Mouse (Mus musculus) CD8-positive naive resting alpha-beta T cell, adult 2 months (primary cell): Measurements from ENCODE around the gene Treml2.
A peak's percentile ranks its signal among the peaks of the same experiment; 100 is the strongest.
"Not testable (repeated sequence)": the region's sequence is repeated elsewhere in the genome, so short reads cannot be mapped to it uniquely, and the experiment has no call there.

Experiments used
- DNase-seq, 2 experiments: peaks; one replicate each; pipeline ENCODE4 v3.0.0; 2022; ENCODE audit warnings: low read depth in 2 of 2, low spot score in 2 of 2

The Treml2 gene

DNA sequence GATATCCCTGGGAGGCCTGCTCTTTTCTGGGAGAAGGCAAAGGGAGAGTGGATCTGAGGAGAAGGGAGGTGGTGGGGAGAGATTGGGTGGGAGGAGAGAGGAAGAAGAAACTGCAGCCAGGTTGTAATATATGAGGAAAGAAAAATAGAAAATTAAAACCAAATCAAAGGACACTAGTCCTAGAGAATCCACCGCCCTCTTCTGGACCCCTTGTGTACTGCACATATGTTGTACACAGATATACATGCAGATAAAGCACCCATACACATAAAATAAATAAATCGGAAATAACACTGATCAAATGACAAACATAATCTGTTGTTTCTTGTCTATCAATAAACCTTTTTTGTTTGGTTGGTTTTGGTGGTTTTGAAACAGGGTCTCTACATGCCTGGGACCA is 12.0 kb upstream of the Treml2 start:
- DNase-seq = no peak

GRCm38 (mm10) chr17:48293500-48294194 is 5.7 kb upstream of the Treml2 start:
- DNase-seq = no peak

- peak in 1 of 2 experiments; percentile 18 for DNase-seq
These were observed 458 bp downstream of the Treml2 start for GRCm38 (mm10) chr17:48299756-48300155.

DNA sequence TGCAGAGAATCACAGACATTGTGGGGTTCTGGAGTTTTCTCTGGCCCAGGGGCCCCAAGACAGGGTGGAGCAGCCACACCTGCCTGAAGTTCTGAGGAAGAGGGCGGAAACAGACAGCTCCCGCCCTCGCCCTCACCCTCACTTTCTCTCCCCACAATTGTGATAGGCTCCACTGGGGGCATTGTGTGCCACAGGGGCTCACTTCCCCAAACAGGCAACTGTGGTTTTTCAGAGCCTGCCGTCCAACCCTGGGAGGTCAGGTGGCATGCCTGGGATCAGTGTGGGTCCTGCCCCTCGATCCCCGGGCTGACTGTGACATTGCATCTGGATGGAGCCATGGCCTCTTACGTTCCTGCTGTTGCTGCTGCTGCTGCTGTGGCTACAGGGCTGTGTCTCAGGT is 901 bp downstream of the Treml2 start:
- peak; percentile 18 to 43 for DNase-seq

GRCm38 (mm10) chr17:48300861-48301260 is 1.6 kb downstream of the Treml2 start:
- peak; percentile 44 to 62 for DNase-seq

DNA sequence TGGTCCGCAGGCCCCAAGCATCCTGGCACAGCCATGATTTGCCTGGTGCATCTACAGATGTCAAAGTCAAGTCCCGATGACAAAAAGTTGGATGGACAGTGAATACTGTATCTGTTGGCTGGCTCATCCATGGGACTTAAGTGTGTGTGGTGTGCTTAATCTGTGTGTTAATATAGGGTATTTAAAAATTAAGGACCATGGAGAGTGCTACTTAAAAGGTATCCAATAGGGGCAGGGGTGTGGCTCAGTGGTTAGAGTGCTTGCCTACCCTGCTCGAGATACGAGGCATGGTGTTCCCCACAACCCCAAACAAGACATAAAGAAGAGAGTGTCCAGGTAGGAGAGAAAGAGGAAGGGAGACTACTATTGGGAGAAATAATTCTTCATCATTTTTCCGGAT is 2.5 kb downstream of the Treml2 start:
- no peak for DNase-seq

DNA sequence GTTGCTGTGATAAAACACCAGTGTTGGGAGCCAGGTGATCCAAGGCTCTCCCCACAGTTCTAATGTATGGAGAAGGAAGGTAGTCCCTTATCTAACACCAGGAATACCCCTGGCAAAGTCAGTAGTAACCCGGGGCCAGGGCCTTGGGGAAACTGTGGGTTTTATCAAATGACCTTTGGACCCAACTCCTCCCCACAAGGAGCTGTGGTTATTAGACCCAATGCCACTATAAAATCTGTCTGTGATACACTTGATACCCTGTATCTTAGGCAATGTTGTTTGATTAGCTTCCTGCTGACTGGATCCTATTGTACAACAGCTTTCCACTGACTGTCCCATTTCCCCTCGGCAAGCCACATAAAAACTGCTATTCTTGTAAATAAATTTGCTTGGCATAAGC is 12.8 kb downstream of the Treml2 start:
- DNase-seq = no peak

DNA sequence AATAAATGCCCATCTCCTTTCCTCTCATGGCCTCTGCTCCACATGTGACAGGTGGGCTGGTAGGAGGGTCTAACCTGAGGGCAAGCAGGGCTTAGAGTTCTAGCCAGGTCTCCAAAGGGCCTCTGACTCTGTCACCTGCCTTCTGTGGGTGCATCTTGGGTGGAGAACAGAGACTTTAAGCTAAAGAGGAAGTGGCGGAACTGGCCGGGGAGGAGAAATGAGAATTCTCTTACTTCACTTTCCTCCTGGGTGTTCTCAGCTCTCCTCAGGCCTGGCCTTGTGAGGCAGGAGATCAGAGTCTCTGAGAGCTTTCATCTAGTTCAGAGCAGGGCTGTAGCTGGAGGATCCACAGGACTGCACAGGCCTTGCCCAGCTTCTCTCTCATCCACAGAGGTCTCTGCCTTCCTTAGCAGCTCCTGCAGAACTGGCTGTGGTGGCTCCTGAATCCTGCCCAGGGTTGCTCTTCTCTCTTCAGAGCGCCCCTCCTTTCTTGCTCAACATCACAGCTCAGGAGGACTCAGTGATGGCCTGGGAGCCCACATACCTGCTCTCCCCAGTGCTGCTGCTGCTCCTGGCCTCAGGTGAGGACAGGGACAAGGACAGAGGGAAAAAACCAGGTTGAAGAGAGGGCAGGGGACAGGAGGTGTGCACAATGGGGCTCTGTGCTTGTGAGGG is 16.7 kb downstream of the Treml2 start, which contains the start of gene B430306N03Rik:
B430306N03Rik (plus strand) TSS at position 237 of the 675 bp plus-strand sequence.
- not testable (repeated sequence) for DNase-seq

GRCm38 (mm10) chr17:48318686-48319085 is 19.4 kb downstream of the Treml2 start:
- DNase-seq = no peak

GRCm38 (mm10) chr17:48321279-48321678 is 22.0 kb downstream of the Treml2 start:
- no peak for DNase-seq

- no peak for DNase-seq
These were observed 23.9 kb downstream of the Treml2 start for GRCm38 (mm10) chr17:48323236-48323635.

DNA sequence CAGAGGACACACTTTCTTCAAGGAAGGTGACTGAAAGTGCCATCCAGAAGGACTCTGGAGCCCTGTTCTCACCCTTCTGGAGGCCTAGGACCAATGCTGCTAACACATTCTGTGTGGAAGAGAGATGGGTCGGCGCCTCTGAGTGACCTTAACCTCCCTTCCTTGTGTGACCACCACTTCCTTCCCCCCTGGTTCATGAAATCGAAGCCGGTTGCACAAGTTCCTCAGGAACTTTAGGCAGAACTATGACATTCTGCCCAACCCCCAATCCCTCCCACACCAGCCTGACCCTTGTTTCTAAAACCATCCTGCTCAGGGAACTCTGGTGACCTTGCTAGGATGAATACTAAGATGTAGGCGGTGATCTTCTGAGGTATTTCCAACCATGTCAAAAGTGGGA is 25.0 kb downstream of the Treml2 start:
- no peak for DNase-seq

- DNase-seq = no peak
These were observed 25.8 kb downstream of the Treml2 start for GRCm38 (mm10) chr17:48325093-48325492.

- DNase-seq = no peak
These were observed 26.3 kb downstream of the Treml2 start for GRCm38 (mm10) chr17:48325638-48326037.

GRCm38 (mm10) chr17:48326656-48327055 is 27.4 kb downstream of the Treml2 start:
- DNase-seq = no peak

GRCm38 (mm10) chr17:48332524-48332923 is 33.2 kb downstream of the Treml2 start:
- DNase-seq = no peak

DNA sequence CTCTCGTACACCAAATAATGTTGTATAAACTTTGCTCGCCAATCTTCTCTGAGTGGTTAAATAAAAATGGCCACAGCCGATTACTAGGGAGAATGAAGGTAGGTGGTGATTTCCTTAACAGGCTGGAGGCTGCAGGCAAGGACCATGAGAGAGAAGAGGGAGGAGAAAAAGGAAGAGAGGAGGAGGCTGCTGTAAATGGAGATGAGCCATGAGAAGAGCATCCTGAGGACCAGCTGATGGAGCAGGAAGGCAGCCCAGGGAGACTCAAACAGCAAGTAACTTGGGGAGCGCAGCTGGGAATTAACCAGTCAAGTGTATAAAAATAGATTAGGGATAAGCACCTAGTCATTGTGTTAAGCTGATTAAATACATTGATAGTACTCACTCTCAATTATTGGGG is 34.9 kb downstream of the Treml2 start:
- no peak for DNase-seq

DNA sequence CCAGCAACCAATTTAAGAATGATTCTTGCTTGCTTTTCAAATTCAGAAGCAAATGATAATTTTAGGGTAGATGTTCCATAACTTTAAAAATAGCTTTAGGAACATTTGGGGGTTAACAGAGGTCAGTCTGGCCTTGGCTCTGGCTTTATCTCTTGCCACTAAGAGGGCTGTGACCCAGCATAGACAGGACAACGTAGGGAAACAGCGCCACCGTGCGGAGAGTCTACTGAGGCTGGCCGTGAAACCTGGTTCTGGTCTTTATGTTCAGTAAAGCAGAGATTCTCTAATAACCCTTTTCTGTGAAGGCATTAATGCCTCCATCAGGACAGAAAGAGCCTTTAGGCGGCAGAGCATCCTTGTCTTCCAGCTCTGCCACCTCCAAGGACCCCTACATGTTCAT is 37.6 kb downstream of the Treml2 start:
- DNase-seq = peak; percentile 73 to 75

DNA sequence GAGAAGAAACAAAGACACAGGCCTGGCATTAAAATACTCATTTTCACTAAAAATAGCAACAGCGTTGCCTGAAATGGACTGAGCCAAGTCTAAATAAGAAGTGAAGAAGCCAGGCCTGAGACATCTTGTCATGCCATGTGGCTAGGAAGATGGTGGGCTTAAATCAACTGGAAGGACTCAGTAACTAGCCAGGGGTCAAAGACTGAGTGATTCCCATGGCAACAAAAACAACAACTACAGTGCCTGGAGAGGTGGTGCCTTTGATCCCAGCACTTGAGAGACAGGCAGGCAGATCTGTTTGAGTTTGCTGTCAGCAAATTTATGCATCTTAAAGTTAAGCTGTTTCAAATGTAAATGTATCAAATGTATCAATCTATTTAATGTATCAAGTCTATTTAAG is 41.0 kb downstream of the Treml2 start:
- no peak for DNase-seq

DNA sequence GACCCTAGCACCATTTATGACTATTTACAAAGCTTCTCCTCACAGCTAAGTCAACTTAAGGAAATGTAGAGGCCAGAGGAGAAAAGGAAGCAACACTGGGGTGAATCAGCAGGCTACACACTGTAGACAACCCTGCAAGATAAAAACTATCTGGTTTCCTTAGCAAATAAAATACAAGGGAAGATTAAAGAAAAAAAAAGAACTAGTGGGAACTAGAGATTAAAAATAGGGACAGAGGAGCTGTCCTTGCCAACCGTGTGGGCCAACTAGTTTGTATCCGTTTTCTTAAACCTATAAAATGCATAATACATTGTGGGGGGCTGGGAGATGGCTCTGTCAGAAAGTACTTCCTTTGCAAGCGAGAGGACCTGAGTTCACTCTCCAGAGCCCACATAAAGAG is 42.6 kb downstream of the Treml2 start:
- DNase-seq = no peak

DNA sequence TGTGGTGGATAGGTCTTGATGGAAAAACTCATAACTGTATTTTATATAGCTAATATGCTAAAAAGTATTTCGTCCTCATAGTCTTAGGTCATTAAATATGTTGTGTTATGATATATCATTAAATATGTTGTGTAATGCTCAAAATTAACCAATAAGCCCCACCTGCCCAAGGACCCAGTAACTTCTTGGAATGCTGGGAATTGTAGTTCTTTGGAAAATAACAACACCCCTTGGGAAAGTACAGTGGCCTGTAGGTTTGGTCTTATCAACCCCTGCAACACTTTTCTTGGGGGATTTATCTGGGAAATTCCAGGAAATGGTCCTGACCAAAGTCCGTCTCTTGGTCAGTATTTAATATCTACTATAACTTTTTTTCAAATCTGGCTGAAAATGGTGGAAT is 43.8 kb downstream of the Treml2 start:
- DNase-seq = no peak

DNA sequence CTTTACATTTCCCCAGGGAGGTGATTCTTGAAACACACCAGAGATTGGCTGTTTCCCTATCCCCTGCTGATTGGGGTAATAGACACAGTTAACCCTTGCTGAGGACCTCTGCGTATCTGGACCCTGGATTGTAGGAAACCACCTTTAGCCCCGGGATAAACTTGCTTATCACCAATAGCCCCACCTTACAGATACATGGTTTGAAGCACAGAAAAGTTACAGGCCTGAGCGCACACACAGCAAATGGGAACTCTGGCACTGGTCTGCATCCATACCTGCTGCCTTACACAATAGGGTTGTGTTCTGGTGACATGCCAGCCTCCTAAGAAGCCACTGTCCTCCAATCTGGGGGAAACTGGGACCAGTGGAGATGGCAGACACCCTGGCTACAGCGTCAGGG is 46.5 kb downstream of the Treml2 start:
- DNase-seq = no peak

- no peak for DNase-seq
These were observed 46.9 kb downstream of the Treml2 start, which contains the start of gene Trem2 for GRCm38 (mm10) chr17:48346231-48346630. Gene Trem2 (plus strand): TSS chr17:48346401.
